Mouse (Mus musculus): Measurements from ENCODE around the gene Kctd19.

- TF ChIP-seq GATA1 (IDR thresholded peaks at IDR 0.05; ENCODE audit: low read length) (no peak), TAL1 (IDR thresholded peaks at IDR 0.05; ENCODE audit: low read length) (no peak)
Observed at GRCm38 (mm10) chr8:105438865-105439264, 25.6 kb upstream of the Kctd19 start.

Data from erythroblast, embryonic 14.5 days (primary cell).